Mouse (Mus musculus) heart, embryonic 11.5 days (tissue): ENCODE results near the gene Ilkap. TPM values are rescaled to one million over a fixed set of nuclear protein-coding genes. Genes with fewer than 3 reads are reported as not detected.

Experiments
- ATAC-seq: fragments of 200-750 bp; cut with Nextera tagmentation; replicated peaks from 2 replicates; pipeline ENCODE4 v1.8.0; 2017; ENCODE audit warnings: moderate library complexity; ENCODE audit not compliant: insufficient number of reproducible peaks, low FRiP score, low TSS enrichment
- H3K27ac ChIP-seq: fragments of 300-500 bp; sonication (generic); 2 replicates; pipeline ENCODE4 v1.5.1; 2014; ENCODE audit warnings: mild to moderate bottlenecking, low read depth, low read length
- H3K27me3 ChIP-seq: fragments of 300-500 bp; sonication (generic); 2 replicates; pipeline ENCODE4 v1.6.1; 2014; ENCODE audit warnings: mild to moderate bottlenecking, low read length, mixed read lengths; ENCODE audit not compliant: control insufficient read depth, insufficient read depth
- H3K36me3 ChIP-seq: fragments of 300-500 bp; sonication (generic); 2 replicates; pipeline ENCODE4 v1.6.1; 2014; ENCODE audit warnings: mild to moderate bottlenecking, low read length, moderate library complexity, mixed read lengths; ENCODE audit not compliant: control insufficient read depth, insufficient read depth
- H3K4me1 ChIP-seq: fragments of 300-500 bp; sonication (generic); 2 replicates; pipeline ENCODE4 v1.6.1; 2014; ENCODE audit warnings: low read length; ENCODE audit not compliant: control insufficient read depth, insufficient read depth
- H3K4me2 ChIP-seq: fragments of 300-500 bp; sonication (generic); 2 replicates; pipeline ENCODE4 v1.6.1; 2014; ENCODE audit warnings: mild to moderate bottlenecking, moderate library complexity
- H3K4me3 ChIP-seq: fragments of 300-500 bp; sonication (generic); 2 replicates; pipeline ENCODE4 v1.5.1; 2014; ENCODE audit warnings: low read depth, low read length
- H3K9ac ChIP-seq: fragments of 300-500 bp; sonication (generic); 2 replicates; pipeline ENCODE4 v1.6.1; 2014; ENCODE audit warnings: mild to moderate bottlenecking, low read depth, low read length, moderate library complexity
- H3K9me3 ChIP-seq: fragments of 300-500 bp; sonication (generic); replicated peaks from 2 replicates; pipeline ENCODE4 v1.6.1; 2016; ENCODE audit warnings: low read length; ENCODE audit not compliant: control insufficient read depth
- WGBS: fragments of 180-500 bp; shearing (Covaris S2); extraction: QIAGEN DNeasy Blood & Tissue Kit; methylation state at CpG from one replicate; pipeline ENCODE4 v1.1.7; 2014; ENCODE audit not compliant: insufficient replicate concordance; 5-methylcytosine and 5-hydroxymethylcytosine counted together
- polyA plus RNA-seq: library from polyadenylated mRNA; unstranded; fragments of >200 nt; fragmentation: Nextera tagmentation; extraction: Ambion mirVana; gene quantifications from 2 replicates; pipeline ENCODE4 v1.2.1, GENCODE M21; 2014

Ilkap gene
- polyA plus RNA-seq, 1 experiment from 2014 or later: 122 TPM

- H3K27me3 ChIP-seq: peaks cover 3% of the 10 kb centered on the region; the same call in 1 of the 2 replicates
- no peak overlapping the region for H3K4me3 ChIP-seq
- H3K9me3 ChIP-seq: no peaks in the 10 kb centered on the region
- H3K36me3 ChIP-seq: no peaks in the 10 kb centered on the region
- H3K27ac ChIP-seq: no peak overlapping the region
- ATAC-seq: no peak
- peaks cover 9% of the 10 kb centered on the region; the same call in 1 of the 2 replicates for H3K4me1 ChIP-seq
- H3K4me2 ChIP-seq: no peak overlapping the region
- H3K9ac ChIP-seq: no peak overlapping the region
- WGBS: 84% methylated on average over 7 of the region's 7 CpGs
Measured at GRCm38 (mm10) chr1:91337355-91337754, 61.3 kb downstream of the Ilkap start.

GRCm38 (mm10) chr1:91333582-91333981 lies 65.0 kb downstream of the Ilkap start:
- 0 out of 2 replicates have a peak, but pooled peaks have one; percentile 19 for ATAC-seq

GRCm38 (mm10) chr1:91332102-91332501 lies 66.5 kb downstream of the Ilkap start:
- no peak overlapping the region for H3K27ac ChIP-seq
- no peaks in the 10 kb centered on the region for H3K9me3 ChIP-seq
- H3K36me3 ChIP-seq: no peaks in the 10 kb centered on the region
- no peak overlapping the region for H3K9ac ChIP-seq
- WGBS: 53% methylated on average over 4 of the region's 4 CpGs
- H3K4me1 ChIP-seq: peaks cover 9% of the 10 kb centered on the region; the same call in 1 of the 2 replicates
- no peak overlapping the region for H3K4me2 ChIP-seq
- no peak for ATAC-seq
- H3K4me3 ChIP-seq: no peak overlapping the region
- H3K27me3 ChIP-seq: no peaks in the 10 kb centered on the region

More at GRCm38 (mm10) chr1:91333582-91333981, 65.0 kb downstream of the Ilkap start:
- Histone ChIP-seq H3K27ac (no peak overlapping the region), H3K9ac (no peak overlapping the region), H3K27me3 (no peaks in the 10 kb centered on the region), H3K4me1 (peaks cover 9% of the 10 kb centered on the region; the same call in 1 of the 2 replicates), H3K9me3 (no peaks in the 10 kb centered on the region), H3K36me3 (no peaks in the 10 kb centered on the region), H3K4me3 (no peak overlapping the region), H3K4me2 (no peak overlapping the region)

- Histone ChIP-seq H3K4me3 (no peak overlapping the region), H3K36me3 (no peaks in the 10 kb centered on the region), H3K9me3 (no peaks in the 10 kb centered on the region), H3K27me3 (no peaks in the 10 kb centered on the region), H3K27ac (no peak overlapping the region), H3K4me2 (no peak overlapping the region), H3K4me1 (peaks cover 12% of the 10 kb centered on the region), H3K9ac (no peak overlapping the region)
- ATAC-seq: no peak
- 75% methylated on average over 4 of the region's 4 CpGs for WGBS
Measured at GRCm38 (mm10) chr1:91325488-91326042, 73.0 kb downstream of the Ilkap start.

GRCm38 (mm10) chr1:91324646-91325045 lies 74.0 kb downstream of the Ilkap start:
- Histone ChIP-seq H3K4me2 (no peak overlapping the region), H3K27me3 (no peaks in the 10 kb centered on the region), H3K9ac (no peak overlapping the region), H3K36me3 (no peaks in the 10 kb centered on the region), H3K4me1 (peaks cover 12% of the 10 kb centered on the region), H3K4me3 (no peak overlapping the region), H3K27ac (no peak overlapping the region), H3K9me3 (no peaks in the 10 kb centered on the region)
- no peak for ATAC-seq
- WGBS: 78% methylated on average over 2 of the region's 2 CpGs

Other genes with a start within 250 kb of the Ilkap start
- 23.5 and 28.2 TPM in 2 replicates for gene Ramp1, start 219.0 kb downstream of the Ilkap start, polyA plus RNA-seq
- 71.6 and 75.7 TPM in 2 replicates for gene Ube2f, start 148.5 kb downstream of the Ilkap start, polyA plus RNA-seq
- gene Scly, start 100.5 kb downstream of the Ilkap start, polyA plus RNA-seq: 12.6 and 18.2 TPM in 2 replicates
- 0.06 and 0.17 TPM in 2 replicates for gene Espnl, start 76.7 kb downstream of the Ilkap start, polyA plus RNA-seq
- 45.8 and 49.7 TPM in 2 replicates for gene Klhl30, start 47.8 kb downstream of the Ilkap start, polyA plus RNA-seq
- 0.90 and 2.4 TPM in 2 replicates for gene Erfe, start 32.4 kb downstream of the Ilkap start, polyA plus RNA-seq
- gene Hes6, start 15.2 kb upstream of the Ilkap start, polyA plus RNA-seq: 55.2 and 55.7 TPM in 2 replicates
- 2.8 and 4.5 TPM in 2 replicates for gene Per2, start 60.5 kb upstream of the Ilkap start, polyA plus RNA-seq
- 2.6 and 4.3 TPM in 2 replicates for gene Traf3ip1, start 95.8 kb upstream of the Ilkap start, polyA plus RNA-seq
- 8.9 and 9.1 TPM in 2 replicates for gene Asb1, start 141.7 kb upstream of the Ilkap start, polyA plus RNA-seq